Mouse (Mus musculus): ENCODE data around the gene Zcchc4.

The Zcchc4 gene

DNA sequence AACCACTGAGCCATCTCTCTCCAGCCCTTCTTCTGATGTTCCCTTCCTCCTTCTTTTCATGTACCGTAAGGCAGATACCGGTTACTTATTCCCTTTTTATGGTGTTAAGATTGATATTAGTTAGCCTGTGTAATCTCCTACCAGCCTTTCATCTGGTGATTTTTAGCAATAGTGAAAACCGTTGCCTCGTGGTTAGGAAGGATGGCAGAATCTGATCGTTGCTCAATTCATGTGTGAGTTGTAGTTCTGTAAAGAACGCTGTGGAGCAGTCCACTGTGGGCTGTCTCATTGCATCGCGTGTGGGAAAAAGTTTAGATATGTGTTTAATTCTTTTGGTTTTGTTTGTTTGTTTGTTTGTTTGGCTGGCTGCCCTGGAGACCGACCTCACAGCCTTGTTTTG is 18.0 kb downstream of the Zcchc4 start:
- DNase-seq (ENCODE audit: extremely low spot score, low read depth, low spot score) = no peak

- no peak for DNase-seq (ENCODE audit: extremely low spot score, low read depth, low spot score)
Observed at GRCm38 (mm10) chr5:52794109-52794508, 18.9 kb downstream of the Zcchc4 start.

DNA sequence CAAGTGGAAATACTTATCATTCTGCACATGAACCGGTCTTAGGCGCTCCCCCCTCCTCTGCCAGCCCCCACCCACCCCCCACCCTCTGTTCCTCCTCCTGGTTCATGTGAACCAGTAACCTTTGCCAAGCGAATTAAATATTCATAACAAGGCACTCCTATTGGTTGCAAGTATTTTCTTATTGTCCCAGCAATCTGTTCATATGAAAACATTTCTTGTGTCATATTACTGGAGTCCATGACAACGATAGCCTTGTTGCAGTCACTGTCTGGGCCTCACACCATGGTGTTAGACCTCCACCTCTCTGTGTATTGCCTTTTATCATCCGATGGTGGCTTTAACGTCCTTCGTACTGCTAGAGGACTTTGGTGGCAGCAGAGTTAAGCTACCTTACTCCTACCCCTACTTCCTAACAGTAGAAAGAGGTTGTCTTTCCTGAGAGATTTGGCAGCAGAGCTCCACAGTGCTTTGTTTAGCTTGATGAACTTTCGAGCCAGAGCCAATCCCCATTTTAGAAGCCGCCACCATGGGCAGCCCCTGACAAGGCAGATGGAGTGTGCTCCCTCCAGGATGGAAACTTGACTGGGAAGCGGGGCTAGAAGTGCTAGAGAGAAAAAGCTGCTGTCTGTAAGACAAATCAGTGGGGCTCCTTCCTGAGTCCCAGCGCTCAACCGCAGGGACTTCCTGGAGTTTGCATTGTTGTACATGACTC is 24.2 kb downstream of the Zcchc4 start:
- DNase-seq (ENCODE audit: extremely low spot score, low read depth, low spot score) = no peak

- DNase-seq (ENCODE audit: extremely low spot score, low read depth, low spot score) = no peak
Observed at GRCm38 (mm10) chr5:52805801-52806200, 30.6 kb downstream of the Zcchc4 start.

- DNase-seq (ENCODE audit: extremely low spot score, low read depth, low spot score) = no peak
Observed at GRCm38 (mm10) chr5:52806349-52806748, 31.1 kb downstream of the Zcchc4 start.

GRCm38 (mm10) chr5:52807030-52807429 is 31.8 kb downstream of the Zcchc4 start:
- no peak for DNase-seq (ENCODE audit: extremely low spot score, low read depth, low spot score)

GRCm38 (mm10) chr5:52810446-52810845 is 35.2 kb downstream of the Zcchc4 start:
- DNase-seq (ENCODE audit: extremely low spot score, low read depth, low spot score) = no peak

GRCm38 (mm10) chr5:52811056-52811455 is 35.8 kb downstream of the Zcchc4 start:
- no peak for DNase-seq (ENCODE audit: extremely low spot score, low read depth, low spot score)

DNA sequence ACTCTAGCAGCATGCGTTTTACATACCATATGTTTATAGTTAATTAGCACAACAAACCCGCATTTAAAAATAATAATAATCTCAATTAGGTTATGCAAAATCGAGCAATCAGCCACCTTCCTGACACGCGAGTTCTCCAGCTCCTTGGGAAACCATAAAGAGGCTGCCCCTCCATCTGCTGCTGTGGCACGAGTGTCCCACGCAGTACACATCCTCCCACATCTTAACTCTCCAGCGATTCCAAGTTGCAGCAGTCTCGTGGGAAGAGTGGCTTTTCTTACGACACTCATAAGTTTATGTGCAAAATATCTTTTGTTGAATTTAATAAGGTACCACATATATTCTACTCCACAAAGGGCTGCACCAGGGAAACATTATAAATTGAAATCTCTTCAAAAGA is 37.2 kb downstream of the Zcchc4 start:
- DNase-seq (ENCODE audit: extremely low spot score, low read depth, low spot score) = no peak

- no peak for DNase-seq (ENCODE audit: extremely low spot score, low read depth, low spot score)
Observed at GRCm38 (mm10) chr5:52813312-52813711, 38.1 kb downstream of the Zcchc4 start.

DNA sequence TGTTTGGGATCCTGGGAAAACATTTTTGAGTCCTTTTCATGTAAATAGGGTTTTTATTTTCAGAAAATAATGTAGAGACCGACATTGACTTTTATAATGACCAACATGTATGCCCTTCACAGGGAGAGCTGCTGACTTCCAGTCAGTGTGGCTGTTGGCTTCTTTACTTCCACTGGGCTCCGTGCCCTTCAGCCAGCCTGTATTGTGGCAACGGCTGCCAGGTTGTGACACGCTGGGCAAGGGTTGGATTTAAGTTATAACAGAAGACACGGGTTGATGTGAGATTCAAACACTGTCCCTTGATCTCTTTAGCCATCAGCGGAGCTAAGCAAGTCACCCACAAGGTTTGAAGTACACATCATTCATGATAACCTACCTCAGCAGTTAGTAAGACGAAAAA is 43.5 kb downstream of the Zcchc4 start:
- DNase-seq (ENCODE audit: extremely low spot score, low read depth, low spot score) = no peak

- DNase-seq (ENCODE audit: extremely low spot score, low read depth, low spot score) = peak; percentile 49
Observed at GRCm38 (mm10) chr5:52821691-52822090, 46.5 kb downstream of the Zcchc4 start.

DNA sequence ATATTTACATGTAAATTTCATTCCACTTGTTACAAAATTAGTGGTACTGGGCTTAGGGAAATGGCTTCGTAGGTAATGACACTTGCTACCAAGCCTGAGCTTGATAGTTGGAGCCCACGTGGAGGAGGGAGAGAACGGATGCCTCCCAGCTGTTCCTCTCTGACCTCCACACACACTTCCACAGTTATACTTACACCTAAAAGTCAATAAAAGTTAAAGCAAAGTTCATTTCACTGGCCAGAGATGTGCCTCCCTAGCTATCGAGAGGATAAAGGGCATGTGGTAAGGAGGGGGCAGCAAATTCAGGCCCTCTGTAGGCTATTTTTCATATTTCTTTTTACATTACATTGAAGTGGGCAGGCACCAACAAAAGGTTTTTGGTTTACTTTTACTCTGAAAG is 52.7 kb downstream of the Zcchc4 start:
- no peak for DNase-seq (ENCODE audit: extremely low spot score, low read depth, low spot score)

DNA sequence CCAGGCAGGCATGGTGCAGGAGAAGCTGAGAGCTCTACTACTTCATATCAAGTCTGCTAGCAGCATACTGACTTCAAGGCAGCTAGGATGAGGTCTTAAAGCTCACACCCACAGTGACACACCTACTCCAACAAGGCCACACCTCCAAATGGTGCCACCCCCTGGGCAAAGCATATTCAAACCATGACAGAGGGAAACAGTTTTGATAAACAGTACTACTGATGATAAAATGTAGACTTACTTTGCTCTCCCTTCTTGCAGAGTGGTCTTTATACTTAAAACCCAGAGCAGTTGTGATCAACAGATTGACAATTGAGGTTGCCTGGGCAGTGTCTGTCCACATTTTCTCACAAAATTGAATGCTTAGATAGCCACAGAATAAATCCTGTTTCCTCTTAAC is 57.8 kb downstream of the Zcchc4 start:
- DNase-seq (ENCODE audit: extremely low spot score, low read depth, low spot score) = no peak

DNA sequence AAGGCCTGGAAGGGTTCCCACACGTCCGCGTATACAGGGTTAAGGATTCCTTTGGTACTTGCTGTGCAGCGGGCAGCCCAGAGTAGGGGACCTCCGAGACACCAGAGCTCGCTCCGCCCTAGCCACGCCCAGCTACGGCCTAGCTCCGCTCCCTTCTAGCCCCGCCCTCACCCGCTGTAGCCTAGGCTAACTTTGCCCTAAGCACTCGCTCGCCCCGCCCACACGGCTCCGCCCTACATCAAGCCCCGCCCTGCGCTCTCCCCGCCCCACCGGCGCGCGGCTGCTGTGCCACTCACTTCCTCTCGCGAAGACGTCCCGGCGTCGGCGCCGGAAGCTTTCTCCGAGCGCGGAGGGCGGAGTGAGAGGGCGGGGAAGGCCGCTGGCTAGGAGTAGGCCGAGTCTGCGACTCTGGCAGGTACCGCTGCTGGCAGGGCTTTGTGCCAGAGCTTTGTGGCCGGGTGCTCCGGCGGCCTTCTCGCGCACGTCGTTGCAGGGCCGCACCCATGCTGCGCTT is 58.6 kb downstream of the Zcchc4 start, which contains the start of gene Anapc4:
Anapc4 (plus strand) TSS at position 252 of the 514 bp plus-strand sequence.
- DNase-seq (ENCODE audit: extremely low spot score, low read depth, low spot score) = peak; percentile 86

GRCm38 (mm10) chr5:52834386-52834785 is 59.2 kb downstream of the Zcchc4 start:
- no peak for DNase-seq (ENCODE audit: extremely low spot score, low read depth, low spot score)

- no peak for DNase-seq (ENCODE audit: extremely low spot score, low read depth, low spot score)
Observed at GRCm38 (mm10) chr5:52844319-52844718, 69.1 kb downstream of the Zcchc4 start.

DNA sequence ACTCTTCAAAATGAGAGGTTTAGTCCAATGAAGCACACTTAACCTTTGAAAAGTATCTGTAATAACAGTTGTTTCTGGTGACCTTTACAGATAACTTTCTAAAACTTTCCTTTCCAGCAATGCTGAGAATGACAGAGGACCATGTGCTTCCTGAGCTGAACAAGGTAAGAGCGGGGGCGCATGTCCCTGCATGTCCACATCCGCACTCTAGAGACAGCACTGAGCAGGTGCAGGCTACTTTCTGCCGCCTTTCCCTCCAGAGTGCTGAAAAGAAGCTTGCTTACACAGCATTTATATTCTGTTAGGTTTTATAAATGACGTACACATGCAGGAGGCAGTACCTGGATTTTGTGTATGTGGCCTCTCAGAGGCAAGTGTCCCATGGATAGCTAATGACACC is 80.5 kb downstream of the Zcchc4 start:
- DNase-seq (ENCODE audit: extremely low spot score, low read depth, low spot score) = no peak

- DNase-seq (ENCODE audit: extremely low spot score, low read depth, low spot score) = no peak
Observed at GRCm38 (mm10) chr5:52864446-52864845, 89.2 kb downstream of the Zcchc4 start.

GRCm38 (mm10) chr5:52865825-52866224 is 90.6 kb downstream of the Zcchc4 start:
- DNase-seq (ENCODE audit: extremely low spot score, low read depth, low spot score) = no peak

DNA sequence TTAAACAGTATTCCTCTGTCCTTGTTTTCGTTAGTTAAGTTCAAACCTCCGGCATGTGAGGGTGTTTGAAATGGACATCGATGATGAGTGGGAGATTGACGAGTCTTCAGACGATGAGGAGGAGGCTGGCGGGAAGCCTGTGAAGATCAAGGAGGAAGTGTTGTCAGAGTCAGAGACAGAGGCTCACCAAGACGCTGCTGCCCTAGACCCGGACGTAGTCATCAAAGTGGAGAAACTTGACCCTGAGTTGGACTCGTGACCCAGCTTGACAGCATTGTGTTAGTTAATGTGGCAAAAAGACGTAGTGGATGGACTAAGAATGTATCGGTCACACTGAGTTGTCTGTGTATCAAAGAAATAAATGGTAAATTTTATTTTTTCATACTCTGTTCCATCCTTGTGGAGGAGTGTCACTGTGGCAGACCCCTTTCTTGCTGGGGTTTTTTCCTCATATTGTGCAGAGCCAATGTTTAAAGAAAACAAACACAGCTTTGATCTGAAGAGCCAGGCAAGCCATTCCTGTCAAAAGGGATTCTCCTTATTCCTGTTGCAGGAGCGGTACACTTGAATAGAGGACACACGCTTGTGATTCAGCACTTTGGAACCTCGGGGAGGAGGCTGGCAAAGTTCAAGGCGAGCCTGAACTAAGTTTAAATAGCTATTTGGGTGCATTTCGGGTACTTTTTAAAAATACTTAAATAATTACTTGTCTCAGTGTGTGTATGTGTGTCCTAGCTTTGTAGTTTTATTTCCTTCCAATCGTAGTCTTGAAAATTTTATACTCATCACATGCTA is 91.3 kb downstream of the Zcchc4 start:
- no peak for DNase-seq (ENCODE audit: extremely low spot score, low read depth, low spot score)
